Mouse (Mus musculus): Measurements from ENCODE around the gene Rpl39.

DNA sequence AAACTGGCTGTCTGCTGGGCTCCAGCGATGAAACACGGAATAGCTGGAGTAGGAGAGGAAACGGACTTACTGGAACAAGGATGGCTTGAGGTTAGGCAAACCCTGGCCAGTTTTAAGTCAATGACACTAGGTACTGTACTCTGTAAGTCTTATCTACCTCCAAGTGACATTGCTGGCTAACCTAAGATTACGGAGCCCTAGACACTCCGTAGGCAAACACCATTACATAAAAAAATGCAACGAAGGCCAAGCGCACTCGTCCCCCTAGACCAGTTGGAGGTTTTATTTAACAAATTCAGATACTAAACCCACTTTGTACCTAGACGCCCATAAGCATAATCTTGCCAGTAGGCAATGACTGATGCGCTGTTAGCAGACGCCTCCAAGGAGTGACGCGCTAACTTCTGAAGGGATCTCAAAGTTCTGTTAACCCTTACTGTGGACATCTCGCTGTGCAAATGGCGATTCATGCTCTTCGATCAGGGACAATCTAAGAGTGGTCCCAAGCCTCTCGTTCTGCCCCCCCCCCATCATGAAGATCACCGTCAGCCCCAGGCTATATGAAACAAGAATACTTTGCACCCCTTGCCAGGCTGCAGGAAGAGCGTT, 780 bp downstream of the Rpl39 start:
- TF ChIP-seq POLR2A (IDR thresholded peaks at IDR 0.05; ENCODE audit: insufficient read depth, low read length) (no peak), CTCF (IDR thresholded peaks at IDR 0.05; ENCODE audit: low read depth, low read length) (no peak)
